Mouse (Mus musculus): ENCODE results near the gene Kif17. TPM values are rescaled to one million over a fixed set of nuclear protein-coding genes. Genes with fewer than 3 reads are reported as not detected.

Kif17 gene
- total and polyA plus RNA-seq, 3 experiments: 0.54 to 2.5 TPM; not detected in 1

GRCm38 (mm10) chr4:138307739-138308138 lies 57.5 kb downstream of the Kif17 start (continued):
- TF ChIP-seq TBP (IDR thresholded peaks at IDR 0.05; ENCODE audit: low read depth, low read length) (no peak), ELF1 (IDR thresholded peaks at IDR 0.05; ENCODE audit: low read depth, low read length) (peak; percentile 78), JUND (IDR thresholded peaks at IDR 0.05; ENCODE audit: low read depth, low read length) (no peak), ZNF384 (IDR thresholded peaks at IDR 0.05; ENCODE audit: low read depth, low read length) (no peak), UBTF (IDR thresholded peaks at IDR 0.05; ENCODE audit: borderline replicate concordance, insufficient read depth, low read depth, low read length) (no peak), RCOR1 (IDR thresholded peaks at IDR 0.05; ENCODE audit: low read depth, low read length) (no peak), ZMIZ1 (IDR thresholded peaks at IDR 0.05; ENCODE audit: low read depth, low read length) (no peak), EP300 (IDR thresholded peaks at IDR 0.05; ENCODE audit: low read depth in 1 of 2, low read length in 2 of 2) (peak; percentile 46 to 50; a peak in 2 of 4 replicates), MEF2A (IDR thresholded peaks at IDR 0.05; ENCODE audit: extremely low read depth, insufficient replicate concordance, low read depth, low read length, poor library complexity, severe bottlenecking) (no peak), MAX (IDR thresholded peaks at IDR 0.05; ENCODE audit: low read length) (peak; percentile 53; the same call in 1 of the 2 replicates), USF2 (IDR thresholded peaks at IDR 0.05; ENCODE audit: borderline replicate concordance in 1 of 2, insufficient read depth in 1 of 2, low read depth in 1 of 2, low read length in 2 of 2) (no peak), BHLHE40 (IDR thresholded peaks at IDR 0.05; ENCODE audit: borderline replicate concordance, low read depth, low read length) (no peak), HCFC1 (IDR thresholded peaks at IDR 0.05; ENCODE audit: low read depth, low read length) (0 out of 2 replicates have a peak, but pooled peaks have one; percentile 42), POLR2AphosphoS2 (IDR thresholded peaks at IDR 0.05; ENCODE audit: low read length) (no peak), CTCF (IDR thresholded peaks at IDR 0.05 in 2 of 3, conservative IDR thresholded peaks at IDR 0.05 in 1 of 3; ENCODE audit: control insufficient read depth in 1 of 3, insufficient read depth in 1 of 3, low read depth in 2 of 3, low read length in 3 of 3, poor library complexity in 1 of 3, severe bottlenecking in 1 of 3) (no peak)

- no peak for DNase-seq (ENCODE audit: low read depth, low spot score)
- Histone ChIP-seq H3K27ac (ENCODE audit: control insufficient read depth, low read depth, low read length) (no peak overlapping the region), H3K4me3 (ENCODE audit: control insufficient read depth in 1 of 2, insufficient read depth in 1 of 2, low read depth in 2 of 2, low read length in 2 of 2) (no peak overlapping the region), H3K36me3 (ENCODE audit: control insufficient read depth in 1 of 2, insufficient read depth in 2 of 2, low read length in 2 of 2) (peaks cover 11 to 13% of the 10 kb centered on the region in 2 experiments), H3K79me2 (ENCODE audit: control insufficient read depth, insufficient read depth, low read length, poor library complexity) (peaks cover 23% of the 10 kb centered on the region), H3K9ac (ENCODE audit: control insufficient read depth, low read depth, low read length, poor library complexity, severe bottlenecking) (no peak overlapping the region), H3K27me3 (ENCODE audit: control insufficient read depth in 1 of 2, insufficient read depth in 2 of 2, low read length in 2 of 2) (no peaks in the 10 kb centered on the region), H3K4me1 (ENCODE audit: control insufficient read depth in 1 of 2, insufficient read depth in 2 of 2, low read length in 2 of 2) (peaks cover 9 to 19% of the 10 kb centered on the region in 2 experiments; a peak in 3 of 4 replicates), H3K9me3 (replicated peaks; ENCODE audit: insufficient read depth, low read length) (no peaks in the 10 kb centered on the region)
- no peak for TF ChIP-seq ELF1 (IDR thresholded peaks at IDR 0.05; ENCODE audit: low read depth, low read length)
These were observed 60.2 kb downstream of the Kif17 start for GRCm38 (mm10) chr4:138310311-138310910.

DNA sequence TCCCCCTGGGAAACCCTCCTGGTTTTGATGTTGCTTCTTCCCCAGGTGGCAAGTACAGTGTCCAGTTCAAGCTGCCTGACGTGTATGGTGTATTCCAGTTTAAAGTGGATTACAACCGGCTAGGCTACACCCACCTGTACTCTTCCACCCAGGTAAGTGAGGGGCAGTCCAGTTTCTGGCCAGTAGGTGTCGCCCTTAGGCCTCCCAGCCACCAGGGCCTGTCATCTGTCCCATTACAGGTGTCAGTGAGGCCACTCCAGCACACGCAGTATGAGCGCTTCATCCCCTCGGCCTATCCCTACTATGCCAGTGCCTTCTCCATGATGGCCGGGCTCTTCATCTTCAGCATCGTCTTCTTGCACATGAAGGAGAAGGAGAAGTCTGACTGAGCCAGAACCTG lies 61.4 kb downstream of the Kif17 start:
- TF ChIP-seq UBTF (IDR thresholded peaks at IDR 0.05; ENCODE audit: borderline replicate concordance, insufficient read depth, low read depth, low read length): no peak
- TF ChIP-seq SIN3A (IDR thresholded peaks at IDR 0.05; ENCODE audit: low read length): no peak
- DNase-seq (ENCODE audit: low read depth, low spot score): no peak
- Histone ChIP-seq H3K9ac (ENCODE audit: control insufficient read depth, low read depth, low read length, poor library complexity, severe bottlenecking) (no peak overlapping the region), H3K4me3 (ENCODE audit: control insufficient read depth in 1 of 2, insufficient read depth in 1 of 2, low read depth in 2 of 2, low read length in 2 of 2) (no peak overlapping the region), H3K79me2 (ENCODE audit: control insufficient read depth, insufficient read depth, low read length, poor library complexity) (peaks cover 13% of the 10 kb centered on the region; the same call in 1 of the 2 replicates), H3K27ac (ENCODE audit: control insufficient read depth, low read depth, low read length) (no peak overlapping the region), H3K4me1 (ENCODE audit: control insufficient read depth in 1 of 2, insufficient read depth in 2 of 2, low read length in 2 of 2) (peaks cover 9 to 17% of the 10 kb centered on the region in 2 experiments; a peak in 3 of 4 replicates), H3K9me3 (replicated peaks; ENCODE audit: insufficient read depth, low read length) (no peaks in the 10 kb centered on the region), H3K36me3 (ENCODE audit: control insufficient read depth in 1 of 2, insufficient read depth in 2 of 2, low read length in 2 of 2) (peaks cover 11 to 13% of the 10 kb centered on the region in 2 experiments), H3K27me3 (ENCODE audit: control insufficient read depth in 1 of 2, insufficient read depth in 2 of 2, low read length in 2 of 2) (no peaks in the 10 kb centered on the region)

All from MEL (cell line).